Mouse (Mus musculus) midbrain, embryonic 11.5 days (tissue): Measurements from ENCODE around the gene Spata31d1b. TPM values are rescaled to one million over a fixed set of nuclear protein-coding genes. Genes with fewer than 3 reads are reported as not detected.
"Not testable (repeated sequence)": the region's sequence is repeated elsewhere in the genome, so short reads cannot be mapped to it uniquely, and the experiment has no call there.

ENCODE experiments used
- ATAC-seq: fragments of 200-750 bp; cut with Nextera tagmentation; 2 replicates; pipeline ENCODE4 v1.8.0; 2017; ENCODE audit warnings: moderate TSS enrichment, moderate library complexity; ENCODE audit not compliant: low FRiP score
- DNase-seq: peaks from one replicate; pipeline ENCODE4 v3.0.0; 2015; ENCODE audit warnings: low spot score; ENCODE audit errors: missing footprints
- H3K27ac ChIP-seq: fragments of 300-500 bp; sonication (generic); 2 replicates; pipeline ENCODE4 v1.5.1; 2014; ENCODE audit warnings: low read depth, low read length
- H3K27me3 ChIP-seq: fragments of 300-500 bp; sonication (generic); 2 replicates; pipeline ENCODE4 v1.6.1; 2014; ENCODE audit warnings: mild to moderate bottlenecking, low read length, moderate library complexity, mixed read lengths; ENCODE audit not compliant: control insufficient read depth, insufficient read depth
- H3K36me3 ChIP-seq: fragments of 300-500 bp; sonication (generic); 2 replicates; pipeline ENCODE4 v1.6.1; 2014; ENCODE audit warnings: mild to moderate bottlenecking, low read length, moderate library complexity, mixed read lengths; ENCODE audit not compliant: control insufficient read depth, insufficient read depth
- H3K4me1 ChIP-seq: fragments of 300-500 bp; sonication (generic); 2 replicates; pipeline ENCODE4 v1.6.1; 2014; ENCODE audit warnings: low read length; ENCODE audit not compliant: control insufficient read depth, insufficient read depth
- H3K4me2 ChIP-seq: fragments of 300-500 bp; sonication (generic); 2 replicates; pipeline ENCODE4 v1.6.1; 2014; ENCODE audit warnings: mild to moderate bottlenecking, moderate library complexity
- H3K4me3 ChIP-seq: fragments of 300-500 bp; sonication (generic); 2 replicates; pipeline ENCODE4 v1.5.1; 2014; ENCODE audit warnings: low read depth, low read length
- H3K9ac ChIP-seq: fragments of 300-500 bp; sonication (generic); 2 replicates; pipeline ENCODE4 v1.6.1; 2014; ENCODE audit warnings: low read length
- H3K9me3 ChIP-seq: fragments of 300-500 bp; sonication (generic); 2 replicates; pipeline ENCODE4 v1.6.1; 2016; ENCODE audit warnings: low read length; ENCODE audit not compliant: control insufficient read depth
- WGBS: fragments of 180-500 bp; shearing (Covaris S2); extraction: QIAGEN DNeasy Blood & Tissue Kit; methylation state at CpG from one replicate; pipeline ENCODE4 v1.1.7; 2014; 5-methylcytosine and 5-hydroxymethylcytosine counted together
- polyA plus RNA-seq: library from polyadenylated mRNA; unstranded; fragments of >200 nt; fragmentation: Nextera tagmentation; extraction: Ambion mirVana; gene quantifications from 2 replicates; pipeline ENCODE4 v1.2.1, GENCODE M21; 2014

The Spata31d1b gene
- polyA plus RNA-seq: 0.05 TPM in 1 of 2 replicates, not detected in the other

- not testable (repeated sequence) for DNase-seq, H3K36me3 ChIP-seq, H3K27me3 ChIP-seq, H3K4me3 ChIP-seq, H3K9ac ChIP-seq, ATAC-seq, H3K27ac ChIP-seq, H3K4me2 ChIP-seq, H3K4me1 ChIP-seq, H3K9me3 ChIP-seq
- WGBS: 76% methylated on average over 3 of the region's 3 CpGs
Observed at GRCm38 (mm10) chr13:59711984-59712383, at the start of gene Spata31d1b. Spata31d1b (plus strand) TSS chr13:59712284.

GRCm38 (mm10) chr13:59663939-59664712 lies 48.0 kb upstream of the Spata31d1b start:
- H3K27ac ChIP-seq: no peak overlapping the region
- ATAC-seq (no peak), DNase-seq (no peak)
- H3K9ac ChIP-seq: no peak overlapping the region; the same call in 1 of the 2 replicates
- H3K4me1 ChIP-seq: no peaks in the 10 kb centered on the region
- H3K9me3 ChIP-seq: no peaks in the 10 kb centered on the region
- no peak overlapping the region for H3K4me2 ChIP-seq
- no peaks in the 10 kb centered on the region for H3K27me3 ChIP-seq
- H3K4me3 ChIP-seq: no peak overlapping the region
- peaks cover 38% of the 10 kb centered on the region for H3K36me3 ChIP-seq
- 95% methylated on average over 19 of the region's 19 CpGs for WGBS

- Histone ChIP-seq H3K4me3 (no peak overlapping the region), H3K9me3 (no peaks in the 10 kb centered on the region), H3K4me2 (no peak overlapping the region), H3K9ac (no peak overlapping the region), H3K27me3 (no peaks in the 10 kb centered on the region), H3K36me3 (peaks cover 19% of the 10 kb centered on the region), H3K4me1 (peaks cover 8% of the 10 kb centered on the region), H3K27ac (no peak overlapping the region)
- 89% methylated on average over 5 of the region's 5 CpGs for WGBS
- no peak for DNase-seq
- no peak for ATAC-seq
Observed at GRCm38 (mm10) chr13:59667763-59668162, 44.3 kb upstream of the Spata31d1b start.

- H3K9ac ChIP-seq: no peak overlapping the region
- no peak overlapping the region for H3K4me3 ChIP-seq
- no peak for DNase-seq
- 88% methylated on average over 11 of the region's 11 CpGs for WGBS
- ATAC-seq: no peak
- no peak overlapping the region for H3K4me2 ChIP-seq
- H3K27ac ChIP-seq: no peak overlapping the region
- H3K27me3 ChIP-seq: no peaks in the 10 kb centered on the region
- H3K36me3 ChIP-seq: peaks cover 19% of the 10 kb centered on the region
- H3K4me1 ChIP-seq: peaks cover 13% of the 10 kb centered on the region
- H3K9me3 ChIP-seq: no peaks in the 10 kb centered on the region
Observed at GRCm38 (mm10) chr13:59668501-59669093, 43.5 kb upstream of the Spata31d1b start.

- no peak for ATAC-seq
- Histone ChIP-seq H3K9ac (no peak overlapping the region), H3K36me3 (peaks cover 11% of the 10 kb centered on the region), H3K4me1 (peaks cover 15% of the 10 kb centered on the region), H3K4me2 (no peak overlapping the region), H3K27me3 (no peaks in the 10 kb centered on the region), H3K27ac (no peak overlapping the region), H3K4me3 (no peak overlapping the region), H3K9me3 (no peaks in the 10 kb centered on the region)
- no peak for DNase-seq
- 92% methylated on average over 10 of the region's 10 CpGs for WGBS
Observed at GRCm38 (mm10) chr13:59669946-59670345, 42.1 kb upstream of the Spata31d1b start.

GRCm38 (mm10) chr13:59671521-59671920 lies 40.6 kb upstream of the Spata31d1b start:
- ATAC-seq: no peak
- 72% methylated on average over 2 of the region's 2 CpGs for WGBS
- Histone ChIP-seq H3K9ac (no peak overlapping the region), H3K36me3 (peaks cover 6% of the 10 kb centered on the region; the same call in 1 of the 2 replicates), H3K27ac (no peak overlapping the region; the same call in 1 of the 2 replicates), H3K27me3 (no peaks in the 10 kb centered on the region), H3K9me3 (no peaks in the 10 kb centered on the region), H3K4me2 (no peak overlapping the region), H3K4me3 (no peak overlapping the region), H3K4me1 (peaks cover 15% of the 10 kb centered on the region)
- DNase-seq: no peak

- ATAC-seq (no peak), DNase-seq (no peak)
- 76% methylated on average over 6 of the region's 6 CpGs for WGBS
- H3K4me2 ChIP-seq: 0 out of 2 replicates have a peak overlapping the region, but pooled peaks have one; percentile 6
- no peaks in the 10 kb centered on the region for H3K27me3 ChIP-seq
- peaks cover under 1% of the 10 kb centered on the region; the same call in 1 of the 2 replicates for H3K36me3 ChIP-seq
- no peak overlapping the region for H3K4me3 ChIP-seq
- H3K9ac ChIP-seq: peak overlapping the region; percentile 33; the same call in 1 of the 2 replicates
- H3K27ac ChIP-seq: no peak overlapping the region
- no peaks in the 10 kb centered on the region for H3K9me3 ChIP-seq
- H3K4me1 ChIP-seq: peaks cover 15% of the 10 kb centered on the region
Observed at GRCm38 (mm10) chr13:59672248-59672647, 39.8 kb upstream of the Spata31d1b start.

- H3K36me3 ChIP-seq: no peaks in the 10 kb centered on the region
- ATAC-seq: peak; percentile 20; the same call in 1 of the 2 replicates
- H3K4me2 ChIP-seq: peak overlapping the region; percentile 73
- peak; percentile 91 for DNase-seq
- no peaks in the 10 kb centered on the region for H3K9me3 ChIP-seq
- peak overlapping the region; percentile 84; the same call in 1 of the 2 replicates for H3K27ac ChIP-seq
- peak overlapping the region; percentile 96 for H3K9ac ChIP-seq
- peaks cover 15% of the 10 kb centered on the region for H3K4me1 ChIP-seq
- 23% methylated on average over 7 of the region's 7 CpGs for WGBS
- no peaks in the 10 kb centered on the region for H3K27me3 ChIP-seq
- peak overlapping the region; percentile 77 for H3K4me3 ChIP-seq
Observed at GRCm38 (mm10) chr13:59673597-59673996, 38.5 kb upstream of the Spata31d1b start.

GRCm38 (mm10) chr13:59674215-59674614 lies 37.9 kb upstream of the Spata31d1b start:
- peak overlapping the region; percentile 73 for H3K4me2 ChIP-seq
- H3K9ac ChIP-seq: peak overlapping the region; percentile 96
- peak overlapping the region; percentile 77 for H3K4me3 ChIP-seq
- ATAC-seq (peak; percentile 41), DNase-seq (peak; percentile 95)
- H3K9me3 ChIP-seq: no peaks in the 10 kb centered on the region
- peak overlapping the region; percentile 84 for H3K27ac ChIP-seq
- H3K4me1 ChIP-seq: peaks cover 15% of the 10 kb centered on the region
- no peaks in the 10 kb centered on the region for H3K27me3 ChIP-seq
- H3K36me3 ChIP-seq: no peaks in the 10 kb centered on the region
- WGBS: 4% methylated on average over 3 of the region's 3 CpGs
